Mouse (Mus musculus) layer of hippocampus, postnatal 14 days (tissue): Measurements from ENCODE around the gene Cog1. TPM values are rescaled to one million over a fixed set of nuclear protein-coding genes. Genes with fewer than 3 reads are reported as not detected.
A peak's percentile ranks its signal among the peaks of the same experiment; 100 is the strongest.
"Not testable (repeated sequence)": the region's sequence is repeated elsewhere in the genome, so short reads cannot be mapped to it uniquely, and the experiment has no call there.

Source experiments
- DNase-seq, 2 experiments: peaks; one replicate each; pipeline ENCODE4 v3.0.0; 2021 to 2022; ENCODE audit warnings: low spot score in 2 of 2, mixed read lengths in 1 of 2
- total RNA-seq, 2 experiments: library from RNA; stranded (reverse); gene quantifications; 2 replicates each; pipeline ENCODE4 v1.2.3; 2021

The Cog1 gene
- total RNA-seq, 2 experiments from 2014 or later = 42.5 to 46.2 TPM

DNA sequence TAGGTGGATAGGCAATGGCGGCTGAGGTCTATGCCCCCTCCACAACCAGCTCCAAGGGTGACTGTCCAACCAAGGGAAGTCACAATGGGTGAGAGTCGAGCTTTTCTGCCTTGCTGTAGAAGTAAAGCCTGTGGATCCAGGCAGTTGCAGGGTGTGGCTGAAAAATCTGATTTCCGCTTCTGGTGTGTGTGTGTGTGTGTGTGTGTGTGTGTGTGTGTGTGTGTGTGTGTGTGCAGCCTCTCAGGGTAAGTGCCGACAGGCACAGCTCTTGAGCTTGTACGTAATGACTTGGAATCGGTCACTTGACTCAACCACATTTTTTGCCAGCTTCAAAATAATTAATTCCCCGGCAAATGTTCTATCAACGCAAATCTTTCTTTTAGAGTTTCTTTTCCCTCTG lies 17.7 kb upstream of the Cog1 start:
- DNase-seq = no peak

- no peak for DNase-seq
Measured at GRCm38 (mm10) chr11:113631862-113632261, 17.1 kb upstream of the Cog1 start.

DNA sequence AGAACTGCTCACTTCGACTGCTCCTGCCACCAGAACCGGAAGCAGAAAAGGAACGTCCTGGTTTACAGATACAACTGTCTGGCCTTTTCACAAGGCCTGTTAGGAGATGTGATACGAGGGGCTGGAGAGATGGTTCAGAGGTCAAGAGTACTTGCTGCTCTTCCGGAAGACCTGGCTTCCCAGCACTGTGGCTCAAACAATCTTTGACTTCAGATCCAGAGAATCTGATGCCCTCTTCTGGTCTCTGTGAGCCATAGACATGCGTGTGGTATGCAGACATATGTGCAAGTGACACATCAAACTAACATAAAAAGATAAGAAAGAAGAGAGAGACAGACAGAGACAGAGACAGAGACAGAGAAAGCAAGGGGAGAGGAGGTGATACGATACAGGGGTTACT lies 16.7 kb upstream of the Cog1 start:
- no peak for DNase-seq

DNA sequence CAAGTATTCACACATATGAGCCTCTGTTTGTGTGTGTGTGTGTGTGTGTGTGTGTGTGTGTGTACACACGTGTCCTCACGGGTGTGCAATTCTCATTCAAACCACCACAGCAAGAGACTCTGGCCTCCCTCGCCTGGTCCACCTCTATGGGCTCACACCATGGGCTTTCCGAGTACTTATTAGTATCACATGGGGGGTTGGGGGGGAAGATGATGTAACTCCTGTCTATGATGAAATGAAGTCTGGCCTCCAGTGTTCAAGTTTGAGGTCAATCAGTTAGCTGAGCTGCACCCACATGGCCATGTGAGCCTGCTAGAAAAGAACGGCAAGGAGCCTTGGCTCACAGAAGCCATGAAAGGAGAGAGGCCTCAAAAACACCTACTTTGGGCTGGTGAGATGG lies 15.6 kb upstream of the Cog1 start:
- no peak for DNase-seq

DNA sequence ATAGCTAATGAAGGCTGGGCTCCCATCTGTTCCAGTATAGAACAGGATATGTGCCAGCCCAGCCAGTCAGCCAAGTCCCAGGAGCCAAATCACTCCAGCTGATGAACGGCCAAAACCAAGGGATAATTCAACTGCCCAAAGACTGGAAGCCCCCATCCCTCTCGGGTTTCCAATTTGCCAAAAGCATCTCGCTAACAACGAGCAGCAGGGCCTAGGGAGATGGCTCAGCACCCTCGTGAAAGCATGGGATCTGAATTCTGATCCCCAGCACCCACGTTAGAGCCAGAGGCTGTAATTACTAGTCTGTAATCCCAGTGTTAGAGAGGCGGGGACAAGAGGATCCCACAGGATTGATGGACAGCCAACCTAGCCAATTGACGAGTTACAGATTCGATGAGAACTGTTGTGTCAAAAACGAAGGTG lies 14.3 kb upstream of the Cog1 start:
- DNase-seq = peak in 1 of 2 experiments; percentile 73

GRCm38 (mm10) chr11:113638680-113639079 lies 10.3 kb upstream of the Cog1 start:
- DNase-seq = no peak

DNA sequence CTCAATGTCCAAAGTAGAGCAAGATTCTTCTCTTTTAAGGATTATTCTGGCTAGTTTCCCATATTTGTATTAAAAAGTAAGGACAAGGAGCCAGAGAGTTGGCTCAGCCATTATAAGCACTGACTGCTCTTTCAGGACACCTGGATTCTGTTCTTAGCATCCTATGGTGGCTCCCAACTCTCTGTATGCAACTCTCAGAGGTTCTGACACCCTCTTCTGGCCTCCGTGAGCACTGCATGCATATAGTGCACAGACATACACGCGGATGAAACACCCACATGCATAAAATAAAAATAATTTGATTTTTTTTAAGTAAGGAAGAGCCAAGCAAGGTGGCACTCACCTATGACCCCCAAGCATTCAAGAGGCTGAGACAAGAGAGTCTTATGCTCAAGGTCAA lies 3.8 kb upstream of the Cog1 start:
- no peak for DNase-seq

- DNase-seq = peak; percentile 80 to 82
Measured at GRCm38 (mm10) chr11:113648152-113648551, 817 bp upstream of the Cog1 start.

GRCm38 (mm10) chr11:113649353-113650210 lies 613 bp downstream of the Cog1 start, which contains the start of gene Slc39a11:
Slc39a11 (minus strand) TSS chr11:113650079.
- peak; percentile 58 to 65 for DNase-seq

DNA sequence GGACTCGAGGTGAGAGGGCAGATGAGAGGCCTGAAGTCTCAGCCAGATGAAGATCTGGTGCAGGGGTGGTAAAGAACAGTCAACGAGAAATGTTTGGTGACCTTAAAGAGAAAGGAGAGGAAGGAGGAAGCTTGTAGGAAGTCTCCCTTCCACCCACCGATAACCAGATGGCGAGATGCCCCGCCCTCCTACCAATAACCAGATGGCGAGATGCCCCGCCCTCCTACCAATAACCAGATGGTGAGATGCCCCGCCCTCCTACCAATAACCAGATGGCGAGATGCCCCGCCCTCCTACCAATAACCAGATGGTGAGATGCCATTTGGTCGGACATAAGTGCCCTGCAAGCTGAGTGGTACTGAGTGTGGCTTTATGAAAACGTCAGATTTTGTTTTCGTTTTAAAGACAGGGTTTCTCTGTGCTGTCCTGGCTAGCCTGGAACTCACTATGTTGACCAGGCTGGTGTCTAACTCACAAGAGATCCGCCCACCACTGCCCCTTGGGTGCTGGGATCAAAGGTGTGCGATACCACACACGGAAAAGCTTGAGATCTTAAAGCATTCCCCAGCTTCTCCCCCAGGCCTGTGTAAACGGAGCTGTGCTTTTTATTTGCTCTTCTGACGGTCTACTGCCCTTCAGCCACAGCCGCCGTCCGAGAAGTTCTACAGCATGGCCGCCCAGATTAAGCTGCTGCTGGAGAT lies 2.4 kb downstream of the Cog1 start:
- DNase-seq = no peak

- DNase-seq = peak in 1 of 2 experiments; percentile 49
Measured at GRCm38 (mm10) chr11:113651907-113652273, 2.9 kb downstream of the Cog1 start.

DNA sequence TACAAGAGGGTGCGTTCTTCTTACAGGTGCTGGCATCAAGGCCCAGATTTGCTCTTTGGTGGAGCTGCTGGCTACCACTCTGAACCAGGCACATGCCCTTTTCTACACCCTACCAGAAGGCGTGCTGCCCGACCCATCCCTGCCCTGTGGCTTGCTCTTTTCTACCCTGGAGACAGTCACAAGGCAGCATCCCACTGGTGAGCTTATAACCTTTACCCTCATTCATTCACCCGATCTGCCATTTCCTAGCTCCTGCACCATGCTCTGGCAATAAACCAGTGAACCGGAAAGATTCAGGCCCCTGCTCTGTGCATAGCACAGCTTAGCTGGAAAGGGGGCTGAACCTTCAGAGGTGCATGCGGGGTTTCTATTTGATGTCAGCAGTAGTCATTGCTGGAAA lies 3.5 kb downstream of the Cog1 start:
- DNase-seq = no peak

DNA sequence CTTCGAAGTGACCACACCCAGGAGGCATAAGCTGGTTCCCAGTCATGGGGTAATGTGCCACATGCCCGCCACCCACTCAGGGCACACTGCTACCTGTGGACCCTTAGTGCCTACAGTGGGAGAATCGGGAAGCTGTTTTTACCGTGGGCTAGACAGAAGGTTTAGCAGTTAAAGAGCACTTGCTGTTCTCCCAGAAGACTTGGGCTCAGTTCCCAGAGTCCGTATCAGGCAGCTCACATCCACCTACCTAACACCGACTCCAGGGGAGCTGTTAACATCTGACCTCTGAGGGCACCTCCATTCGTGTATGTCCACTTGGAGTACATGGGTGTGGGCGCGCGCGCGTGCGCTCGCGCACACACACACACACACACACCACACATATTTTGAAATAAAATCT lies 5.1 kb downstream of the Cog1 start:
- no peak for DNase-seq

DNA sequence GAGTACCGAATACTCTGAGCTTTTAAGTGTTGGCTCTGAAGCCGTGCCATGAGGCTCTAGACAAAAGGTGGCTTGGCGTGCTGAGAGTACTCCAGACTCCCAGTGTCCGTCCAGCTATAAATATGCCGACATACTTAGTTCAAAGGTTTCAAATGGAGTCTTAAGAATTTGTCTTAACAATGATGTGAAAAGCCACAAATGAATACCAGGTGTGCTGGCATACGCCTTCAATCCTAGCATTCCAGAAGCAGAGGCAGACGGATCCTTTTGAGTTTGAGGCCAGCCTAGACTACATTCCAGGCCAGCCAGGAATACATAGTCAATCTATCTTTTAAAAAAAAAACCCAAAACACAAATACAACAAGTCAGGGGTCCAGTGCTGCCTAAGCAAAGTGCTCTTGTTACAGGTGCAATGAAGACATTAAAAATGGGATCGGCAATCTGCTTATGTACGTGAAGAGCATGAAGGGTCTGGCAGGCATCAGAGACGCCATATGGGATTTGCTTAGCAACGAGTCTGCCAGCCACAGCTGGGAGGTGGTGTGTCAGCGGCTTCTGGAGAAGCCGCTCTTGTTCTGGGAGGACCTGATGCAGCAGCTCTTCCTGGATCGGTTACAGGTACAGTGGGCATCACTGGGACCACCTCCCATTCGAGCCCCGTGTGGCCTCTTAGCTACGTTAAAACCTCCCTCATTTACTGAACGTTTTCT lies 5.7 kb downstream of the Cog1 start:
- DNase-seq = peak in 1 of 2 experiments; percentile 44

DNA sequence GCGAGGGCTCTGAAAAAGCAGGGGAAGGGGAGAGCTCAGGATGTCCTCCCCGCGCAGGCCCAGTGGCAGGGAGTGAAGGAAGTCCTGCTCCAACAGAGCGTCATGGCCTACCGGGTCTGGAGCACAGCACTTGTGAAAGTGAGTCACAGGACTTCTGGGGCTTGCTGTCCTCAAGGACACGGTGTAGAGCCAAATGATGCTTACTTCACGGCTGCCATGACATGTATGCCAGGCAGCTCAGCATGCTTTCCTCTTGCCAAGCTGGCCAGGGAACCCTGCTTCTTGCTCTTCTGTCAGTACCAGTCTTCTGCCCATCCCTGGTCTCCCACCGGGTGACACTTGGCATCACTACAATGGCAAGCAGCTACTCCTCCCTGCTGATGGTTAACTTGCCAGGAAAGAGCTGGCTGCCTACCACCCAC lies 7.6 kb downstream of the Cog1 start:
- peak in 1 of 2 experiments; percentile 42 for DNase-seq

DNA sequence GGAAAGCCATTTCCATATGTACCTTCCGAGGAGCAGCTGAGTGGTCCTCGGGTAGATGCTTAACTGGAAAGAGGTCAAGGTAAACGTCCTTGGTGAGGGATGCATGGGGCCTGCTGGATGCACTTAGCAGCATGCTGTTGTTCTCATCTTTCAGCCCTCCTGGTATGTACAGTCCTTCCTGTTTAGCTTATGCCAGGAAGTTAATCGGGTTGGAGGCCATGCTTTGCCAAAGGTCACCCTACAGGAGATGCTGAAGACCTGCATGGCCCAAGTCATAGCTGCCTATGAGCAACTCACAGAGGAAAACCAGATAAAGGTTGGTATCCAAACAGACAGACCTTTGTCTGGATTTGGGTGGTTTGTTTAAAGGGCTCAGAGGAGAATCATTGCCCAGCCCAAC lies 8.3 kb downstream of the Cog1 start:
- no peak for DNase-seq

- no peak for DNase-seq
Measured at GRCm38 (mm10) chr11:113658319-113658718, 9.3 kb downstream of the Cog1 start.

DNA sequence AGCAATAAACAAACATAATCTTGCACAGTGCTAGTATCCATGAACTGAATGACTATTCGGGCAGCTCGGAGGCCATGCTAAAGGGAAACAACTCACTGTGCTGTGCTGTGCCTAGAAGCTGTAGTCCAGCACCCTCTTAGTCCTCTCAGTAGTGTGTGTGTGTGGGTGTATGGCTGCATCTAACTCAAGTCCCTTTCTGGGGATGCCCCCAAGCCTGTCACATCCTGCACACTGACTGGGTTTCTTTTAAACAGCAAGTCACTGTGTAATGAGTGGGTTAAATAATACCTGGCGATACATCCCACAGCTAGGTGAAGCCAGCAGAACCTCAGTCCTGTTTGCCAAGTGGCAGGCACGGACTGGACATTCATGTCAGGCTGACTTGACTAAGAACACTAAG lies 9.8 kb downstream of the Cog1 start:
- no peak for DNase-seq

DNA sequence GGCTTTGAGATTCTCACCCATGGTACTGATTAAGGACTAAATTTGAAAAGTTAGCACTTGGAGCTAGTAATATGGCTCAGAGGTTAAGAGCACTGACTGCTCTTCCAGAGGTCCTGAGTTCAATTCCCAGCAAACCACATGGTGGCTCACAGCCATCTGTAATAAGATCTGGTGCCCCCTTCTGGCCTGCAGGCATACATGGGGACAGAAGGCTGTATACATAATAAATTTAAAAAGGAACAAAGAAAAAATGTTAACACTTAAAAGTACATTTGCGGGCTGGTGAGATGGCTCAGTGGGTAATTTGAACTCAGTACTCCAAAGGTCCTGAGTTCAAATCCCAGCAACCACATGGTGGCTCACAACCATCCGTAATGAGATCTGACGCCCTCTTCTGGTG lies 11.2 kb downstream of the Cog1 start:
- DNase-seq = not testable (repeated sequence)

GRCm38 (mm10) chr11:113660940-113661339 lies 12.0 kb downstream of the Cog1 start:
- DNase-seq = no peak

- no peak for DNase-seq
Measured at GRCm38 (mm10) chr11:113661835-113662351, 12.9 kb downstream of the Cog1 start.

GRCm38 (mm10) chr11:113664279-113664678 lies 15.3 kb downstream of the Cog1 start:
- no peak for DNase-seq
